Mouse (Mus musculus) embryo, embryonic 11.5 days (tissue): ENCODE results near the gene Eno3.

ENCODE experiments used
- DNase-seq: peaks from one replicate; pipeline ENCODE4 v3.0.0-alpha.2; 2012; ENCODE audit warnings: low read depth, low spot score

Eno3 gene

GRCm38 (mm10) chr11:70681170-70681569 lies 24.2 kb downstream of the Eno3 start:
- DNase-seq, result no peak

- DNase-seq, result peak; percentile 44
Observed at GRCm38 (mm10) chr11:70681897-70682581, 25.0 kb downstream of the Eno3 start.

DNA sequence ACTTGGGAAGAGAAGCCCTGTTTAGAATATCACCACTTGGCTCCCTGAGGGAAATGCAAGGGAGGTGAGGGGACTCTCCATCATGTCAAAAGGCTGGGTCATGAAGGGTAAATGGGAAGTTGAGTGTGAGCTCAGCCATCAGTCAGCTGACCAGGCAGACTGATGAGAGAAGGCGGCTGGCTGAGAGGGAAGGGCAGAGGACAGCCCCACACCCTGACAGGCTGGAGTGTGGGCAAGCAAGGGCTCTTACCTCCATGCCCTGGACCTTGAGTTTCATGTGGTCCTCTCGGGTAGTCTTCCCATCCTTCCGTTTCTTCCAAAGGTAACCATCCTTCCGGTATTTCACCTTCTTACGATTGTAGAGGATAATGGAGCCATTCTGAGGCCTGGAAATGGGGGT lies 26.6 kb downstream of the Eno3 start:
- DNase-seq, result no peak

DNA sequence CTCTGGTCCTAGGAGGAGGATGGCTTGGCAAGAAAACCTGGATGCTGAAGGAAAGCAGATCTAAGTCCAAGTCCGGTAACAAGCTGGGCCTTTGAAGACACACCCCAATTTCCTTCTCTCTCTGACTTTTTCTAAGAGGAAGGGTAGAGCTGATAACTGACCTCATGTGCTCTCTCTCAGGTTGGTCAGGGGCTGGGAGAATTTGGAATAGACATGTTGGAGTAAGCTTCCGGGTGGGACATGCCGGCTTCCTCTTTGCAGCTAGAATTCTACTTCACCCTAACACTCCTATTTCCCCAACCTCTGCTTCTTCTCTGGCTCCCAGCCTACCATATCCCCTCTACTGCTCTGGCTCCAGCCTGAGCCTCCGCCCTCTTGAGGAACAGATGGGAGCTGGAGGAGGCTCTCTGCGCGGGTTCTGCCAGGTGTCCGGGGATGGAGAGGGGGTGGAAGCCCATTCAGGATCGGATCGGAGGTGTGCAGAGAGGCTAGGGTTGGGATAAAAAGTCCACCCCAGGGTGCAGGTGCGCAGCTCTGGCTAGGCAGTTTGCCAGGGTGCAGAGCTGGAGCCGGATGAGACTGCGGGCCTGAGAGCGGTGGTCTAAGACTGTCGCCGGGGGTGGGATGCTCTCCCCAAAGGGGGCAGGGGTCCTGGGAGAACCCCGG lies 30.0 kb downstream of the Eno3 start:
- no peak for DNase-seq

DNA sequence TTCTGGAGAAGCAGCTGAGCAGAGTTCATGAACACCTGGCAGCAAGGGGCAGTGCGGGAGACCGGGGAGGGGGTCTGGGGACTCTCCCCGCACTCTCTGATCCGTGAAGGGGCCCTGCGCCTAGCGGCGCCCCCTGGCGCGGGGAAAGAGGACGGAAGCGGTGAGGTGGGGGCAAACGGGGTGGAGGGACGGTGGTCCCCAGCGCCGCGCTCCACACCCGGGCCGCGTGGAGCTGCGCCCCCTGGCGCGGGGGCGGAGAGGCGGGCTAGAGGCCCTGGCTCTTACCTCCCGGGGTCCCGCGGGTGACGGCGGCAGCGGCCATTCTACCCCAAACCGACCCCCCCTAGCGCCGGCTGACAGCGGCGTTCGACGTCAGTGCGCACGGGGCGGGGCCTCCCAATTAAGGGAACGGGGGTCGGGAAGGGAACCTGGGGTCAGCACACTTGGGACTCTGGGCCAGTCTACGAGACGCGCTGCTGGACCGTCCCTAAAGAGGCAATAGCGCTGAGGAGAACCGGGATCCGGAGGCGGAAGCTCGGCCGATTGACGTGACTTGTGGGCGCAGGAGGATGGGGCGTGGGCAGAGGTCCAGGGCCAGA lies 30.7 kb downstream of the Eno3 start, which contains the start of gene Camta2:
TSS of gene Camta2 (minus strand) at position 505 of the 599 bp plus-strand sequence.
- DNase-seq, result peak; percentile 76

DNA sequence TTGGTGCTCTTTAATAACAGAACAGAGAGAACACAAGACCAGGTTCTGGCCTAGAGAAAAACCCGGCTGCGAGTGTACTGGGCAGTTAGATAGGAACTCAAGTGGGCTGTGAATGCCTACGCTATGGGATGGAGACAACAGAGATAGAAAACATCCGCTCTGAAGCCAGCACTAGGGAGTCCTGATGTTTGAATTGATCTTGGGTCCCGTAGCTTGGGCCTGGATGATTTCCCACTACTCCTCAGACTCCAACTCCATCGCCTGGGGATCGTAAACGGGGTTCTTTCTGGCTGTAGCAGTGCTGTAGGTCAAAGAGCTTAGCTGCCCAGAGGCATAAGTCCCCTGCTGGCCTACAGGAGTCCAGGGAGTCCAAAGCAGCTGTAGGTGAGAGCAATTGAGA lies 31.4 kb downstream of the Eno3 start:
- DNase-seq, result no peak

- no peak for DNase-seq
Observed at GRCm38 (mm10) chr11:70689578-70689977, 32.6 kb downstream of the Eno3 start.

GRCm38 (mm10) chr11:70693504-70693903 lies 36.5 kb downstream of the Eno3 start:
- DNase-seq, result no peak

DNA sequence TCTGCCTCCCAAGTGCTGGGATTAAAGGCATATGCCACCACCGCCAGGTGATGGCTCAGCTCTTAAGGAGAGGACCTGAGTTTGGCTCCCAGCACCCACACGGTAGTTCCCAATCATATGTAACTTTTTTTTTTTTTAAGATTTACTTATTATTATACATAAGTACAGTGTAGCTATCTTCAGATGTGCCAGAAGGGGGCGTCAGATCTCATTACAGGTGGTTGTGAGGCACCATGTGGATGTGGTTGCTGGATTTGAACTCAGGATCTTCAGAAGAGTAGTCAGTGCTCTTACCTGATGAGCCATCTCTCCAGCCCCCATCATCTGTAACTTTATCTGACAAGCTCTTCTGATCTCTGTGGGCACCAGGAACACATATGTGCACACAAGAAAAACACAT lies 40.4 kb downstream of the Eno3 start:
- no peak for DNase-seq

GRCm38 (mm10) chr11:70699051-70699450 lies 42.0 kb downstream of the Eno3 start:
- no peak for DNase-seq

DNA sequence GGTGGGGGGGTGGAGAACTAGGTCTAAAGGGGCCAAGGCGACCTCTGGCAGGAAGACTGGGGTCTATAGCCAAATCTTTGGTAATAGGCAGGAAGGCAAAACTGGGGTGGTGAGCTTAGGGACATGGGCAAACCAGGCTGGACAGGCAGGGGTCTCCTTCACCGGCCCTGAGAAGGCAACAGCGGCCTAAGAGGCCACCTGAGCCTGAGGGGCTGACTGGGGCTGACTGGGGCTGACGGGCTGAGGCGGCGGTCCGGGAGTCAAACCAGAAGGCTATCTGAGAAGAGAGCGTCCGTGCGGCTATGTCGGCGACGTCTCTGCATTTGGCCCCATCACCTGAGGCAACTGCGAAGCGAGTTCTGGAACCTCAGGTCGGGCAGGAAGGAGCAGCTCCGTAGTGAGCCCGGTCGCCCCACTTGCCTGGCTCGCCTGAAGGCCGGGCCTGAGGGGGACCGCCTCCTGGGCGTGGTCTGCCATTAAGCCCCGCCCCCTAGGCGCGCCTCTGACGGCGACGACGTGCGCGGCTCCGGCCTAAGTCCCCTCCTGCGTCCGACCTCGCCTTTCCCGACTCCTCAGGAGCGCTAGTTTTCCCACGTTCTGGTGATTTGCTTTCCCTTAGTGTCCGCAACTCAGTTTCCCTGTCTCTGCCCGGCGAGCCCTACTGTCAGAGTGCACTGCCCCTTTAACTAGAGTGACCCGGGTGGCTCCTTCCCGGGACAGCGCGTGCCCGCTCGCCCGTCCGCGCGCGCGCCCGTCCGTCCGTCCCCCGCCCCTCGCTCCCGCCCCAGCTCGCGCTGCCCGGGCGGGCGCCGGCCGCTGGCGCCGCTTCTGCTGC lies 42.9 kb downstream of the Eno3 start, which contains the start of the genes Inca1 and Kif1c:
TSS of gene Inca1 (minus strand) at position 434 of the 835 bp plus-strand sequence.
TSS of gene Kif1c (plus strand) at position 827 of the 835 bp plus-strand sequence.
- DNase-seq, result peak; percentile 89

- DNase-seq, result no peak
Observed at GRCm38 (mm10) chr11:70700613-70701012, 43.6 kb downstream of the Eno3 start.

GRCm38 (mm10) chr11:70701221-70701955 lies 44.4 kb downstream of the Eno3 start:
- no peak for DNase-seq

GRCm38 (mm10) chr11:70701984-70702733 lies 45.2 kb downstream of the Eno3 start:
- no peak for DNase-seq

GRCm38 (mm10) chr11:70702781-70703180 lies 45.8 kb downstream of the Eno3 start:
- no peak for DNase-seq

GRCm38 (mm10) chr11:70706127-70706526 lies 49.1 kb downstream of the Eno3 start:
- DNase-seq, result no peak

DNA sequence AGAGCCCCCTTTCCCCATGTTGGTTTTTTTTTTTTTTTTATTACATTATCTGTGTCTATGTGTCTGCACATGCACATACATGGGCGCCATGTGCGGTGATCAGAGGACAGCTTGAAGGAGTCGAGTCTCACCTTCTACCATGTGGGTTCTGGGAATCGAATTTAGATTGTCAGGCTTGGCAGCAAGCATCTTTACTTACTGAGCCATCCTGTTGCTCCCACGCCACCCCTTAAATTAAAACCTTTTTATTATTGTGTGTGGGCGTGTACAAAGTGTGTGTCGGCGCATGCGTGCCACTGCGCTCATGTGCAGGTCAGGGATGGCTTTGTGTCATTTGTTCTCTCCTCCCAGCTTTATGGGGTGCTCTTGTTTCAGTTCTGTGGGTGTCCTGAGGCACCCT lies 54.0 kb downstream of the Eno3 start:
- no peak for DNase-seq
